Comparison of ENCODE assay signal across 9 mouse cellular contexts in genomic region chr4:141291571-141292375, GRCm38 (mm10). TPM values are rescaled to one million over a fixed set of nuclear protein-coding genes. Genes with fewer than 3 reads are reported as not detected.
DNase-seq lines count a peak whose midpoint lies in the region; ATAC-seq lines count a peak whose summit lies in the region.
"Had no signal": no experiment of that assay in that cellular context is flagged by ENCODE, and none has a peak within 500 bp of the region (broad histone marks: within the 10 kb centered on the region; RNA-seq: fewer than 3 reads in every experiment).

No protein-coding gene starts in this region.

- peaks cover 15% of the 10 kb centered on the region for H3K27me3 ChIP-seq in kidney, embryonic 14.5 days (ENCODE audit: control insufficient read depth, insufficient read depth, low read length)
- H3K27me3 ChIP-seq in embryonic facial prominence, embryonic 12.5 days: peaks cover 73% of the 10 kb centered on the region
- H3K27me3 ChIP-seq in limb, embryonic 12.5 days: peaks cover 73% of the 10 kb centered on the region

- no peaks in the 10 kb centered on the region for H3K36me3 ChIP-seq in kidney, embryonic 14.5 days (ENCODE audit: control insufficient read depth, insufficient read depth, low read length)
- no peaks in the 10 kb centered on the region for H3K36me3 ChIP-seq in embryonic facial prominence, embryonic 12.5 days
- no peaks in the 10 kb centered on the region for H3K36me3 ChIP-seq in limb, embryonic 12.5 days

- no peak for DNase-seq in kidney, adult 9 months
- peak; percentile 66 for DNase-seq in retina, embryonic 14.5 days (ENCODE audit: low spot score)
- no peak for DNase-seq in spleen, postnatal 36 days (ENCODE audit: low spot score in 2 of 2)
- no peak for DNase-seq in gastrocnemius, adult 18-20 months (ENCODE audit: low spot score)
- DNase-seq in cerebellum, adult 9-10 months: no peak
- DNase-seq: gastrocnemius, postnatal 10 days had no signal

- H3K4me2 ChIP-seq in kidney, embryonic 14.5 days (replicated peaks; ENCODE audit: low read depth, low read length): peak overlapping the region; percentile 73
- H3K4me2 ChIP-seq in embryonic facial prominence, embryonic 12.5 days (replicated peaks): peak overlapping the region; percentile 76
- H3K4me2 ChIP-seq in limb, embryonic 12.5 days: peak overlapping the region; percentile 72

- peak overlapping the region; percentile 38 for H3K4me3 ChIP-seq in kidney, embryonic 14.5 days (ENCODE audit: low read length)
- peak overlapping the region; percentile 33 for H3K4me3 ChIP-seq in embryonic facial prominence, embryonic 12.5 days
- peak overlapping the region; percentile 36 for H3K4me3 ChIP-seq in limb, embryonic 12.5 days (replicated peaks)

- H3K9me3 ChIP-seq in kidney, embryonic 14.5 days (ENCODE audit: control insufficient read depth, low read length): no peaks in the 10 kb centered on the region
- no peaks in the 10 kb centered on the region for H3K9me3 ChIP-seq in embryonic facial prominence, embryonic 12.5 days
- no peaks in the 10 kb centered on the region for H3K9me3 ChIP-seq in limb, embryonic 12.5 days

- H3K27ac ChIP-seq in kidney, embryonic 14.5 days (ENCODE audit: low read depth, low read length): no peak overlapping the region
- H3K27ac ChIP-seq in embryonic facial prominence, embryonic 12.5 days: no peak overlapping the region
- H3K27ac ChIP-seq in limb, embryonic 12.5 days: no peak overlapping the region

- peak; percentile 22; the same call in 1 of the 2 replicates for ATAC-seq in kidney, embryonic 14.5 days (ENCODE audit: low FRiP score, low TSS enrichment)
- no peak for ATAC-seq in embryonic facial prominence, embryonic 12.5 days (ENCODE audit: insufficient number of reproducible peaks, insufficient read depth, low FRiP score, low TSS enrichment)
- ATAC-seq in limb, embryonic 12.5 days (ENCODE audit: insufficient number of reproducible peaks, insufficient read depth, low FRiP score, low TSS enrichment, low read depth): no peak; the same call in 1 of the 2 replicates

- peak overlapping the region; percentile 56 for H3K9ac ChIP-seq in kidney, embryonic 14.5 days (ENCODE audit: low read depth, low read length)
- peak overlapping the region; percentile 36 for H3K9ac ChIP-seq in embryonic facial prominence, embryonic 12.5 days
- H3K9ac ChIP-seq in limb, embryonic 12.5 days (replicated peaks): peak overlapping the region; percentile 38

- H3K4me1 ChIP-seq in kidney, embryonic 14.5 days (ENCODE audit: control insufficient read depth, insufficient read depth, low read length): peaks cover 29% of the 10 kb centered on the region
- H3K4me1 ChIP-seq in embryonic facial prominence, embryonic 12.5 days: peaks cover 39% of the 10 kb centered on the region
- H3K4me1 ChIP-seq in limb, embryonic 12.5 days (replicated peaks): peaks cover 69% of the 10 kb centered on the region

- 1% methylated on average over 37 of the region's 47 CpGs for WGBS in kidney, embryonic 14.5 days
- WGBS in embryonic facial prominence, embryonic 12.5 days: 2% methylated on average over 47 of the region's 47 CpGs
- WGBS in limb, embryonic 12.5 days: 2% methylated on average over 45 of the region's 47 CpGs

RNA-seq across cellular contexts. Expression of gene Epha2, which starts 9.3 kb away (rescaled TPM):
- polyA plus RNA-seq in kidney, embryonic 14.5 days (2014; fragmentation: Nextera tagmentation; extraction: Ambion mirVana): 3.7 and 3.9 TPM in 2 replicates
- polyA plus RNA-seq in embryonic facial prominence, embryonic 12.5 days (2016; fragmentation: Nextera tagmentation; extraction: Ambion mirVana): 3.4 and 3.5 TPM in 2 replicates
- 3.1 and 3.9 TPM in 2 replicates for polyA plus RNA-seq in limb, embryonic 12.5 days (2016; fragmentation: Nextera tagmentation; extraction: Ambion mirVana)
- total RNA-seq in gastrocnemius, adult 18-20 months (2021): 1 to 10 TPM; 1.6 to 2.9 TPM

RNA-seq across cellular contexts. Expression of gene Arhgef19, which starts 52.5 kb away (rescaled TPM):
- 6.8 and 7.4 TPM in 2 replicates for polyA plus RNA-seq in kidney, embryonic 14.5 days (2014; fragmentation: Nextera tagmentation; extraction: Ambion mirVana)
- polyA plus RNA-seq in embryonic facial prominence, embryonic 12.5 days (2016; fragmentation: Nextera tagmentation; extraction: Ambion mirVana): 17.0 and 19.2 TPM in 2 replicates
- 9.1 and 10.8 TPM in 2 replicates for polyA plus RNA-seq in limb, embryonic 12.5 days (2016; fragmentation: Nextera tagmentation; extraction: Ambion mirVana)
- under 1 TPM; 0.32 to 0.33 TPM for total RNA-seq in gastrocnemius, adult 18-20 months (2021)
